Mouse (Mus musculus) CD4-positive, CD25-positive, alpha-beta regulatory T cell, adult 2 months (primary cell): ENCODE measurements around the gene Fam19a1.

Experiments
- DNase-seq: peaks from one replicate; pipeline ENCODE4 v3.0.0-alpha.2; 2012; ENCODE audit warnings: low read depth, low spot score

The Fam19a1 gene

DNA sequence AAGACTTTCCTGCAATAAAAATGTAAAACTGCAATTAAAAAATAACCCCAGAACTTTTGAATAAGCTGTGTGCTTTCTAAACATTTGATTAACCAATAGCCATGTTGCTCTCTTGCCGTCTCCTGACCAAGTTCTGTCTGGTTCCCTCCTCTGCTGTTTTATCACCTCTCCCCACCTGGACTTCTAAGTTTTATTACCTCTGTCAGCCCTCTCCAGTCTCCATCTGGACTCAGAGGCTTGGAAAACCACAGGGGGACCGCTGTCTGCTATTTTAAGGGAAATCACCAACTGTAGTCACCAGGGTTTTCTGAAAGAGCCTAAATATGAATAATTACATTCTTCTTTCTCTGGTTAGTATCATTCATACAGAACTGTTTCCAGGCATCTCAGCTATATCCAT is 322.6 kb downstream of the Fam19a1 start:
- DNase-seq = no peak

DNA sequence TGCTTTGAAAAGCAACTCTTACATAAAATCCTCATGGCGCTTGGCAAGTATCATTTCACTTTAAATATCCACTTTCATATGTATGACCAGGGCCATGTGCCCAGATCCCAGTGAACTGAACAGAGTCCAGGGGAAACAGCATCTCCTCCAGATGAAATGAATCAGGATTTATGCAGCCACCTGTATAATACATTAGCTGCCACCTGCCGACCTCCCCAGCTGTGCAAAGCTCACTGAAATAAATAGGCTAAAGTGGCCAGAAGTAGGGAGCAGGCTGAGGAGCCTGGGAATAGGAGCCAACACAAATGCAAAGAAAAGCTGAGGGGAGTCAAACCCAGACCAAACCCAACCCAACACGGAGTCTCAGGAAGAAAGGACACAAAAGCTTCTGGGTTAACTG is 324.9 kb downstream of the Fam19a1 start:
- no peak for DNase-seq

GRCm38 (mm10) chr6:96439419-96439818 is 326.5 kb downstream of the Fam19a1 start:
- DNase-seq = no peak

GRCm38 (mm10) chr6:96441971-96442370 is 329.0 kb downstream of the Fam19a1 start:
- DNase-seq = no peak

DNA sequence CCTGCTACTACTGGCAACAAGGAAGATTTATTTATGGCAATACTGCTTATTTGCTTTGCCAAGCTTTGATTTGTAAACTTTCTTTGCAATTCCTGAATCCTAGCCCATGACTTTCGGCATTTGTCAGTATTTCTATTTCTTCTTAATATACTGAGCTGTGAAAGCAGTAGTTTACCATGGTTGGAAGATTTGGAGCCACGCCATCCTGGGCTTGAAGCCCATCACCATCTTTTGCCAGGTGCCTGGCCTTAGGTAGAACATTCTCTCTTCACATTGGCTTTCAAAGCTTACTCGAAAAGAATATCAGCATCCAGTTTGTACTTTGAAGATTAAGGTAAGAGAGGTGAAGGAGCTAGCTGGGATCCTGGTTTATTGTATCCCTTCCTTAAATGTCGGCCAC is 334.5 kb downstream of the Fam19a1 start:
- no peak for DNase-seq

GRCm38 (mm10) chr6:96456266-96456665 is 343.3 kb downstream of the Fam19a1 start:
- no peak for DNase-seq

DNA sequence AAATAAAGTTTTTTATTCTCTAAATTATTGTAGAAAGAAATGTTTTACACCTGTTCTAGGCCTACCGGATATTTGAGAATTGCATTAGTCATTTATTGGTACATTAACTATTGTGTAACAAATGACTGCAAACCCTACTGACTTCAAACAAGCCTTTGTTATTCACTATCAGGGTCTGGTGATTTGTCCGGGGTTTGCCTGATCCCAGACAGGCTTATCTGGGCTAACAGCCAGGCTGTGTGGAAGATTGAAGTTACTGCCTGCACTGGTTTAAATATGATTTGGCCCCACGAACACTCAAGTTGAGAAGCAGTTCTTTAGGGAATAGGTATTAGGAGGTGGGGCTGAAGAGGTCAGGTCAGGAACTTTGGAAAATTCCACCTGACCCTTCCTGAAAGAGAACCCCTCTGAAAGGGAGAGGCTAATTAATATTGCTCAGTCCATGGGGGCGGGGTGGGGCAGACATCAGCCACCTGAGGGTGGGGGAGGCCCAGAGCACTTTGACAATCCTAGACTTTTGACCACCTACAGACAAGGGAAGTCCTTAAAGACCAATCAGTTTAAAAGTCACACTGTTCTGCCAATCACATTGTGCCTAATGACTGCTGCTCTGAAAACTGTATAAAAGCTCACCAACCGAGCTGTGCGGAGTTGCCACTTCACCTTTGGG is 344.8 kb downstream of the Fam19a1 start:
- no peak for DNase-seq

DNA sequence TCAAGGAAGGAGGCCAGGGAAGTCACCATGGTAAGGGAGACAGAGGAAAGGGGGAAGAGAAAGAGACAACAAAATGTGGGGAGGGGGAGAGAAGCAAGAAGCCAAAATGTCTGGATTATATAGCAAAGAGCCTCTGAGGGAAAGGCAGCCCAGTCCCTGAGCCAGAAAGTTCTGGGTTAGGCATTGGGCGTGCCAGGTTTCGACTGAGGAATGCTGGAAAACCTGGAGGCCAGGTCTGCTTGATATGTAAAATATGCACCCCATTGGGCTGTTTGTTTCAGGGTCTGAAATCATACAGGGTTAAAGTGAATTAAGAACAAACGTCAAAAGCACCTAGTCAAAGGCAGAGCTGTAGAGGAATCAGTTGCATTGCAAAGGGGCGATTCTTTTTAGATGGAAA is 346.1 kb downstream of the Fam19a1 start:
- DNase-seq = no peak

GRCm38 (mm10) chr6:96499464-96499863 is 386.5 kb downstream of the Fam19a1 start:
- DNase-seq = no peak

DNA sequence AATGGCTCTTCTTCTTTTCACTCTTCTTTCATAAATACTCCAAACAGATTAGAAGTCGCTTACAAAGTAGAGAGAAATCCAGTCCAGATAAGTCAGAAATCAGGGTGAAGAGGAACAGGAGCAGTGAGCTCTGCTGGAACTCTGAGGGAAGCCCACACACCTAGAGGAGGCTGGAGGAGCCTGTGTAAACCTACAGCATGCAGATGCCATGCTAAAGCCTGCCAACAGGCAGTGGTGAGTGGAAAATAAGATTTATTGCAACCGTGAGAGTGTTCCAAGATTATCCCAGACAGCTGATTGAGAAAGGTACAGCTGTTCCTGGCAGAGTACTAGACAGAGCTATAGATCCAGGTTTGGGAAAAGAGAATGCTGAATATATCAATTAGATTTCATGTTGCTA is 428.6 kb downstream of the Fam19a1 start:
- DNase-seq = no peak

DNA sequence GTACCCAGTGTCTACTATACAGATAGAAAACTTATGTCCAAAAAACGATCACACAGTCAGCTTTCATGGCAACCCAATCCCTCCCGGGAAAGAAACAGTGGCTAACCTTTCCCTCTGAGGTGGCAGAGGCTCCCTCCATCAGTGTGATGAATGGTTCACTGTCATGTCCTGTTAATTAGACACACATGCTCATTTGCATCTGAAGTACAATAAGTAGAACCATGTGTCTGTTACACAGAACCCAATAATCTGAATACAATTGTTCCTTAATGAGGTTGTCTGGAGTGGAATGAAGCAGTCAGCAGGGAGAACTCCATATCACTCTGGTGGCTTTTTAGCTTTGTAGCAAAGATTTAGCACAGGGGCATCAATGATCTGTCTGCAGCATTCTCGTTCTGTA is 431.9 kb downstream of the Fam19a1 start:
- DNase-seq = no peak

- no peak for DNase-seq
Measured at GRCm38 (mm10) chr6:96550431-96550830, 437.5 kb downstream of the Fam19a1 start.

DNA sequence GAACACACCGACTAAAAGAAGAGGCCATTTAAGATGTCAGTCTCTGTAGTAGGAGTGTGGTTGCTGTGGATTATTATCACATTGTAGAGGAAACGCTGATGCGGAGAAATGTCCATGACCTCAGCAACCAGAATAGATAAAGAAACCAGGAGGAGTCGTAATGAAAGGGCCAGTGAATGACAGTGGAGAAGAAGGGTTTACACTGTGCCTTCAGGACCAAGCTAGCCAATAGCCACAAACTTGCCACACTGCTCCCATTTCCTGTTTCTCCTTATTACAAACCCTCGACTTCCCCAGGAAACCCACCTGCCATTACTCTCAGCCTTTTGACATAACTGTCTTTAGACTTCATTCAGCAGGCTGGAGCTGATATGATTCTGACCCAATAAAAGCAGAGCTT is 465.7 kb downstream of the Fam19a1 start:
- no peak for DNase-seq

- DNase-seq = no peak
Measured at GRCm38 (mm10) chr6:96580726-96581125, 467.8 kb downstream of the Fam19a1 start.

DNA sequence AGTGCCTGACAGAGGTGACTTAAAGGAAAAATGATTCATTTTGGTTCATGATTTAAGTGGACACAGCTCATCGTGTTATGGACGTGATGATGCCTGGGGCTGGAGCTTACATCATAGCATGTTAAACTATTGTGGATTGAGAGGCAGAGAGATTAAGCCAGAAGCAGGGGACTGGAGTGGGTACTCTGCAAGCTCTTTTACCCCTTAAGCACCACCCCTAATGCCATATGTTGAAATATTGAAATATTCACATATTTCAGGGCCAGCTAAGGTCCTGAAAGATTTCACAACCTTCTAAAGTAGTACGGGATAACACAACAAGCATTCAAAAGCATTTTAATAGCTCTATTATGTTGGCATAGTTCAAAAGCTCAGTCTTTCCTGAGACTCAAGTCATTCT is 468.2 kb downstream of the Fam19a1 start:
- no peak for DNase-seq

GRCm38 (mm10) chr6:96587427-96587826 is 474.5 kb downstream of the Fam19a1 start:
- DNase-seq = no peak

GRCm38 (mm10) chr6:96593031-96593430 is 480.1 kb downstream of the Fam19a1 start:
- no peak for DNase-seq

DNA sequence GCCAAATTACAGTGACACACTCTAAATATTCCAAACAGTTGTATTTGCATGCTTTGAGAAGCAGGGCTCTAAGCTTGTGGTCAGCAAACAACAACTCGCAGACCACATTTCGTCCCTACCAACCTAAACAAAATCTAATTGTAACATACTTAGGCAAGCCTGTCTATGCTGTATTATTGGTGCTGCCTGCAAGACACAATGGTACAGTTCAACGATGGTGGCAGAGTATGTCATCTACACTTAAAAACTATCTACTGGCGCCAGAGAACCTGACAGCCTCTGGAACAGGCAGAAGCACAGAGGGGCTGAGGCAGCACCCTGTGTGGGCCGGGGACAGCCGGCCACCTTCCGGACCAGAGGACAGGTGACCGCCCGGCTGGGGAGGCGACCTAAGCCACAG is 482.2 kb downstream of the Fam19a1 start:
- no peak for DNase-seq

DNA sequence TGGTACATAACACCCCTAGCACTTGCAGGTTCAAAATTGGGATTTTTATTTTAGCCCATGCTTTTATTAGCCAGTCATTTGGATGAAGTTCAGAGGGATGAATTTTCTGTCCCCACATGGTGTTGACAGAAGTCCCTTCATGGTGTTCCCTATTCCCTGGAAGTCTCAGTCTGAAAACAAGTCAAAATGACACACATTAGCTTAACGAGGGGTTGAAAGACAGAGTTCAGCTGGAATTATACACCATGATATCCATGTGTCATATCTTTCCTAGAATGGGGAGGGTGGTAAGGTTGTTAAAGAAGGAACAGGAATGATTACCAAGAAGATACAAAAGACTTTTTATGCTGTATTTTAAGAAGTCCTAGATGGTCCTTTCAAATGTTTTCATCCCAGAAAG is 511.2 kb downstream of the Fam19a1 start:
- DNase-seq = no peak

- no peak for DNase-seq
Measured at GRCm38 (mm10) chr6:96631518-96631917, 518.6 kb downstream of the Fam19a1 start.

GRCm38 (mm10) chr6:96632243-96632642 is 519.3 kb downstream of the Fam19a1 start:
- DNase-seq = no peak

DNA sequence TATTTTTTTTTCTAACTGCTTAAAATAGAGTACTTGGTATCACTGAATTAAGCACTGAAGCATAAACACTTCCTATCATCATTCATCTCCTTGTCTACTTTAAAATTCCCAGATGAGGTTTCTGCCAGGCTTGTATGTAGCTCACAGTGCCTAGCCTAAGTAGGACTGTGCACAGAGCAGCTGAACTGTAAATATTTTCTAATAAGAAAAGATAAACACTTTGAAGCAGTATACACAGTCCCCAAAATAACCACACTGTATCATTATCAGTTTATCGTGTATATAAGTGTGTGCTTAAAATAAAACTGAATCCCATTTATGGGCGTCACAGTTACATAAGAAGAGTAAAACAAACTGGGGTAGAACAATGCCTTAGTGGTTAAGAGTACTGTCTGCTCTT is 522.7 kb downstream of the Fam19a1 start:
- DNase-seq = no peak

GRCm38 (mm10) chr6:96648742-96649141 is 535.8 kb downstream of the Fam19a1 start:
- DNase-seq = no peak

DNA sequence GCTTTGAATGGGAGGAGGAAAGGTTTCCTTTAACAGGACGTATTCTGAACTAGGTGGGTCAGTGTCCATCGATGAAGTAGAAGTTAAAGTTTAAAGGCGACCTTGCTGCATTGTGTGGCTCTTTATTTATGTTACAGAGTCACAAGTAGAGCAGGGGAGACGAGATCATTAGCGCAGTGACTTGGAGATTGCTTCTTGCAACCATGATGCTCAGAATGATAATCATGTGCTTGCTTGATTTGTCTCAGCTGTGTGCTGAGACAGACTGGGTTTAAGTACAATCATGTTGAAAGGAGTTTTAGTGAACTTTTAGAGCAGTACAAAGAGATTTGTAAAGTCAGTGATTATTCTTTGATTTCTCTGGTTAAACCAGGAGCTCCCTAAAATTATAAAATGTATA is 536.3 kb downstream of the Fam19a1 start:
- no peak for DNase-seq
